Mouse (Mus musculus) brain, embryonic 14.5 days (tissue): Measurements from ENCODE around the gene Olfr1472.

Experiments
- CTCF ChIP-seq: fragments of 200-500 bp; IDR thresholded peaks from 2 replicates; pipeline ENCODE4 v1.5.1; 2012; ENCODE audit warnings: inconsistent platforms, mild to moderate bottlenecking, moderate library complexity, borderline replicate concordance; ENCODE audit not compliant: insufficient read depth, insufficient read length; ENCODE audit errors: extremely low read depth
- POLR2A ChIP-seq: fragments of 200-500 bp; IDR thresholded peaks from 2 replicates; pipeline ENCODE4 v1.6.1; 2012; ENCODE audit warnings: mild to moderate bottlenecking, inconsistent platforms, borderline replicate concordance; ENCODE audit not compliant: poor library complexity, insufficient read depth, insufficient read length, severe bottlenecking; ENCODE audit errors: extremely low read depth

- TF ChIP-seq CTCF (no peak), POLR2A (no peak)
These were observed 24.2 kb upstream of the Olfr1472 start, which contains the start of gene Olfr1475 for GRCm38 (mm10) chr19:13480096-13480495.
